Mouse (Mus musculus): ENCODE data around the gene Palm2. TPM values are rescaled to one million over a fixed set of nuclear protein-coding genes. Genes with fewer than 3 reads are reported as not detected.

Gene Palm2
- polyA plus RNA-seq, 1 experiment from 2014 or later = 7.0 TPM

- H3K27me3 ChIP-seq (ENCODE audit: control insufficient read depth, insufficient read depth, low read length) = no peaks in the 10 kb centered on the region
- ATAC-seq (replicated peaks; ENCODE audit: insufficient number of reproducible peaks, low FRiP score, low TSS enrichment, low read depth) = no peak
- peak; percentile 31 for DNase-seq (ENCODE audit: low spot score)
- H3K36me3 ChIP-seq (replicated peaks; ENCODE audit: control insufficient read depth, insufficient read depth, low read depth, low read length) = no peaks in the 10 kb centered on the region
- no peaks in the 10 kb centered on the region for H3K9me3 ChIP-seq (replicated peaks; ENCODE audit: control insufficient read depth, low read length)
- no peak overlapping the region for H3K4me3 ChIP-seq (ENCODE audit: low read depth, low read length)
- 62% methylated on average over 2 of the region's 2 CpGs for WGBS
- no peak overlapping the region for H3K27ac ChIP-seq (replicated peaks; ENCODE audit: low read depth, low read length)
- H3K4me1 ChIP-seq (ENCODE audit: control insufficient read depth, insufficient read depth, low read length) = no peaks in the 10 kb centered on the region
- no peak overlapping the region for H3K4me2 ChIP-seq (ENCODE audit: low read depth, low read length)
- no peak overlapping the region for H3K9ac ChIP-seq (replicated peaks; ENCODE audit: low read length)
Measured at GRCm38 (mm10) chr4:57515356-57515755, 81.3 kb downstream of the Palm2 start.

- Histone ChIP-seq H3K9ac (replicated peaks; ENCODE audit: low read length) (no peak overlapping the region), H3K9me3 (replicated peaks; ENCODE audit: control insufficient read depth, low read length) (no peaks in the 10 kb centered on the region), H3K36me3 (replicated peaks; ENCODE audit: control insufficient read depth, insufficient read depth, low read depth, low read length) (no peaks in the 10 kb centered on the region), H3K27ac (replicated peaks; ENCODE audit: low read depth, low read length) (no peak overlapping the region), H3K4me1 (ENCODE audit: control insufficient read depth, insufficient read depth, low read length) (no peaks in the 10 kb centered on the region), H3K27me3 (ENCODE audit: control insufficient read depth, insufficient read depth, low read length) (no peaks in the 10 kb centered on the region), H3K4me3 (ENCODE audit: low read depth, low read length) (no peak overlapping the region), H3K4me2 (ENCODE audit: low read depth, low read length) (no peak overlapping the region)
- no peak for DNase-seq (ENCODE audit: low spot score)
- ATAC-seq (replicated peaks; ENCODE audit: insufficient number of reproducible peaks, low FRiP score, low TSS enrichment, low read depth) = no peak
- 95% methylated on average over 15 of the region's 15 CpGs for whole genome bisulfite sequencing
Measured at GRCm38 (mm10) chr4:57523456-57523855, 89.4 kb downstream of the Palm2 start.

GRCm38 (mm10) chr4:57524461-57524860 is 90.4 kb downstream of the Palm2 start:
- WGBS = 87% methylated on average over 3 of the region's 3 CpGs
- DNase-seq (ENCODE audit: low spot score) (no peak), ATAC-seq (replicated peaks; ENCODE audit: insufficient number of reproducible peaks, low FRiP score, low TSS enrichment, low read depth) (no peak)
- no peak overlapping the region for H3K4me2 ChIP-seq (ENCODE audit: low read depth, low read length)
- H3K27ac ChIP-seq (replicated peaks; ENCODE audit: low read depth, low read length) = no peak overlapping the region
- H3K4me1 ChIP-seq (ENCODE audit: control insufficient read depth, insufficient read depth, low read length) = no peaks in the 10 kb centered on the region
- no peaks in the 10 kb centered on the region for H3K9me3 ChIP-seq (replicated peaks; ENCODE audit: control insufficient read depth, low read length)
- no peak overlapping the region for H3K9ac ChIP-seq (replicated peaks; ENCODE audit: low read length)
- H3K4me3 ChIP-seq (ENCODE audit: low read depth, low read length) = no peak overlapping the region
- H3K27me3 ChIP-seq (ENCODE audit: control insufficient read depth, insufficient read depth, low read length) = no peaks in the 10 kb centered on the region
- H3K36me3 ChIP-seq (replicated peaks; ENCODE audit: control insufficient read depth, insufficient read depth, low read depth, low read length) = no peaks in the 10 kb centered on the region

GRCm38 (mm10) chr4:57525221-57526011 is 91.4 kb downstream of the Palm2 start:
- ATAC-seq (replicated peaks; ENCODE audit: insufficient number of reproducible peaks, low FRiP score, low TSS enrichment, low read depth) = no peak
- 78% methylated on average over 9 of the region's 9 CpGs for WGBS
- H3K4me1 ChIP-seq (ENCODE audit: control insufficient read depth, insufficient read depth, low read length) = no peaks in the 10 kb centered on the region

GRCm38 (mm10) chr4:57528296-57528695 is 94.2 kb downstream of the Palm2 start:
- Histone ChIP-seq H3K4me2 (ENCODE audit: low read depth, low read length) (no peak overlapping the region), H3K9ac (replicated peaks; ENCODE audit: low read length) (no peak overlapping the region), H3K4me1 (ENCODE audit: control insufficient read depth, insufficient read depth, low read length) (no peaks in the 10 kb centered on the region), H3K9me3 (replicated peaks; ENCODE audit: control insufficient read depth, low read length) (no peaks in the 10 kb centered on the region), H3K36me3 (replicated peaks; ENCODE audit: control insufficient read depth, insufficient read depth, low read depth, low read length) (no peaks in the 10 kb centered on the region), H3K27ac (replicated peaks; ENCODE audit: low read depth, low read length) (no peak overlapping the region), H3K27me3 (ENCODE audit: control insufficient read depth, insufficient read depth, low read length) (no peaks in the 10 kb centered on the region), H3K4me3 (ENCODE audit: low read depth, low read length) (no peak overlapping the region)
- no peak for DNase-seq (ENCODE audit: low spot score)
- no peak for ATAC-seq (replicated peaks; ENCODE audit: insufficient number of reproducible peaks, low FRiP score, low TSS enrichment, low read depth)

More at GRCm38 (mm10) chr4:57525221-57526011, 91.4 kb downstream of the Palm2 start:
- Histone ChIP-seq H3K9me3 (replicated peaks; ENCODE audit: control insufficient read depth, low read length) (no peaks in the 10 kb centered on the region), H3K4me2 (ENCODE audit: low read depth, low read length) (no peak overlapping the region), H3K4me3 (ENCODE audit: low read depth, low read length) (no peak overlapping the region), H3K27ac (replicated peaks; ENCODE audit: low read depth, low read length) (no peak overlapping the region), H3K27me3 (ENCODE audit: control insufficient read depth, insufficient read depth, low read length) (no peaks in the 10 kb centered on the region), H3K9ac (replicated peaks; ENCODE audit: low read length) (no peak overlapping the region), H3K36me3 (replicated peaks; ENCODE audit: control insufficient read depth, insufficient read depth, low read depth, low read length) (no peaks in the 10 kb centered on the region)
- DNase-seq (ENCODE audit: low spot score) = no peak

- no peaks in the 10 kb centered on the region for H3K27me3 ChIP-seq (ENCODE audit: control insufficient read depth, insufficient read depth, low read length)
- ATAC-seq (replicated peaks; ENCODE audit: insufficient number of reproducible peaks, low FRiP score, low TSS enrichment, low read depth) (no peak), DNase-seq (ENCODE audit: low spot score) (no peak)
- H3K4me1 ChIP-seq (ENCODE audit: control insufficient read depth, insufficient read depth, low read length) = no peaks in the 10 kb centered on the region
- H3K9ac ChIP-seq (replicated peaks; ENCODE audit: low read length) = no peak overlapping the region
- no peak overlapping the region for H3K4me3 ChIP-seq (ENCODE audit: low read depth, low read length)
- H3K27ac ChIP-seq (replicated peaks; ENCODE audit: low read depth, low read length) = no peak overlapping the region
- no peak overlapping the region for H3K4me2 ChIP-seq (ENCODE audit: low read depth, low read length)
- H3K36me3 ChIP-seq (replicated peaks; ENCODE audit: control insufficient read depth, insufficient read depth, low read depth, low read length) = no peaks in the 10 kb centered on the region
- H3K9me3 ChIP-seq (replicated peaks; ENCODE audit: control insufficient read depth, low read length) = no peaks in the 10 kb centered on the region
- WGBS = 79% methylated on average over 6 of the region's 6 CpGs
Measured at GRCm38 (mm10) chr4:57533686-57534085, 99.6 kb downstream of the Palm2 start.

- H3K4me2 ChIP-seq (ENCODE audit: low read depth, low read length) = no peak overlapping the region
- no peaks in the 10 kb centered on the region for H3K4me1 ChIP-seq (ENCODE audit: control insufficient read depth, insufficient read depth, low read length)
- H3K27me3 ChIP-seq (ENCODE audit: control insufficient read depth, insufficient read depth, low read length) = no peaks in the 10 kb centered on the region
- no peaks in the 10 kb centered on the region for H3K9me3 ChIP-seq (replicated peaks; ENCODE audit: control insufficient read depth, low read length)
- 76% methylated on average over 6 of the region's 6 CpGs for WGBS
- H3K36me3 ChIP-seq (replicated peaks; ENCODE audit: control insufficient read depth, insufficient read depth, low read depth, low read length) = no peaks in the 10 kb centered on the region
- no peak overlapping the region for H3K4me3 ChIP-seq (ENCODE audit: low read depth, low read length)
- H3K27ac ChIP-seq (replicated peaks; ENCODE audit: low read depth, low read length) = no peak overlapping the region
- ATAC-seq (replicated peaks; ENCODE audit: insufficient number of reproducible peaks, low FRiP score, low TSS enrichment, low read depth) = no peak
- H3K9ac ChIP-seq (replicated peaks; ENCODE audit: low read length) = no peak overlapping the region
- no peak for DNase-seq (ENCODE audit: low spot score)
Measured at GRCm38 (mm10) chr4:57534232-57534631, 100.2 kb downstream of the Palm2 start.

GRCm38 (mm10) chr4:57535087-57535486 is 101.0 kb downstream of the Palm2 start:
- no peaks in the 10 kb centered on the region for H3K9me3 ChIP-seq (replicated peaks; ENCODE audit: control insufficient read depth, low read length)
- 88% methylated on average over 4 of the region's 4 CpGs for WGBS
- no peak overlapping the region for H3K4me3 ChIP-seq (ENCODE audit: low read depth, low read length)
- H3K4me1 ChIP-seq (ENCODE audit: control insufficient read depth, insufficient read depth, low read length) = no peaks in the 10 kb centered on the region
- no peak overlapping the region for H3K9ac ChIP-seq (replicated peaks; ENCODE audit: low read length)
- no peaks in the 10 kb centered on the region for H3K36me3 ChIP-seq (replicated peaks; ENCODE audit: control insufficient read depth, insufficient read depth, low read depth, low read length)
- ATAC-seq (replicated peaks; ENCODE audit: insufficient number of reproducible peaks, low FRiP score, low TSS enrichment, low read depth) = no peak
- H3K27ac ChIP-seq (replicated peaks; ENCODE audit: low read depth, low read length) = no peak overlapping the region
- H3K4me2 ChIP-seq (ENCODE audit: low read depth, low read length) = no peak overlapping the region
- no peaks in the 10 kb centered on the region for H3K27me3 ChIP-seq (ENCODE audit: control insufficient read depth, insufficient read depth, low read length)
- no peak for DNase-seq (ENCODE audit: low spot score)

Measured in embryonic facial prominence, embryonic 11.5 days (tissue).